Mouse (Mus musculus): Measurements from ENCODE around the gene Gm21425. TPM values are rescaled to one million over a fixed set of nuclear protein-coding genes. Genes with fewer than 3 reads are reported as not detected.
"Not testable (repeated sequence)": the region's sequence is repeated elsewhere in the genome, so short reads cannot be mapped to it uniquely, and the experiment has no call there.

Gene Gm21425
- polyA plus RNA-seq (2015; fragmentation: Nextera tagmentation; extraction: Ambion mirVana): not detected in 2 replicates

GRCm38 (mm10) chrY:13161668-13162067 lies at the start of gene Gm21425:
Gm21425 (plus strand) TSS chrY:13161968.
- not testable (repeated sequence) for H3K4me1 ChIP-seq; H3K27me3 ChIP-seq (replicated peaks); H3K9ac ChIP-seq; H3K4me2 ChIP-seq; H3K4me3 ChIP-seq; H3K36me3 ChIP-seq; H3K9me3 ChIP-seq; H3K27ac ChIP-seq (replicated peaks); ATAC-seq (ENCODE audit: extremely low read depth, insufficient number of reproducible peaks, low FRiP score, low TSS enrichment)

GRCm38 (mm10) chrY:13133392-13133791 lies 28.4 kb upstream of the Gm21425 start, which contains the start of gene Gm21891:
Gm21891 (minus strand) TSS chrY:13133492.
- H3K4me3 ChIP-seq; H3K9me3 ChIP-seq; H3K36me3 ChIP-seq; ATAC-seq (ENCODE audit: extremely low read depth, insufficient number of reproducible peaks, low FRiP score, low TSS enrichment); H3K27me3 ChIP-seq (replicated peaks); H3K4me2 ChIP-seq; H3K4me1 ChIP-seq; H3K27ac ChIP-seq (replicated peaks); H3K9ac ChIP-seq: not testable (repeated sequence)
- no CpG with 5 or more reads among the region's 3 CpGs for WGBS

Other genes with a start within 250 kb of the Gm21425 start
- gene Gm20807, start 119.1 kb upstream of the Gm21425 start, polyA plus RNA-seq (2015; fragmentation: Nextera tagmentation; extraction: Ambion mirVana): not detected in 2 replicates
- gene Gm21891, start 28.5 kb upstream of the Gm21425 start, polyA plus RNA-seq (2015; fragmentation: Nextera tagmentation; extraction: Ambion mirVana): not detected in 2 replicates
- gene Gm21828, start 62.0 kb downstream of the Gm21425 start, polyA plus RNA-seq (2015; fragmentation: Nextera tagmentation; extraction: Ambion mirVana): not detected in 2 replicates
- gene Gm21440, start 90.4 kb downstream of the Gm21425 start, polyA plus RNA-seq (2015; fragmentation: Nextera tagmentation; extraction: Ambion mirVana): not detected in 2 replicates
- gene Gm21454, start 90.5 kb downstream of the Gm21425 start, polyA plus RNA-seq (2015; fragmentation: Nextera tagmentation; extraction: Ambion mirVana): not detected in 2 replicates
- gene Gm21725, start 187.1 kb downstream of the Gm21425 start, polyA plus RNA-seq (2015; fragmentation: Nextera tagmentation; extraction: Ambion mirVana): not detected in 2 replicates

All from heart, embryonic 13.5 days (tissue).